Mouse (Mus musculus) heart, adult 18-20 months (tissue): ENCODE results near the gene F11r. TPM values are rescaled to one million over a fixed set of nuclear protein-coding genes. Genes with fewer than 3 reads are reported as not detected.

Experiments
- DNase-seq, 2 experiments: peaks; one replicate each; pipeline ENCODE4 v3.0.0; 2021 to 2022; ENCODE audit warnings: mixed read lengths in 1 of 2
- total RNA-seq, 2 experiments: library from RNA; stranded (reverse); gene quantifications; 2 replicates each; pipeline ENCODE4 v1.2.3; 2021

Gene F11r
- total RNA-seq, 2 experiments from 2014 or later: 33.3 to 34.1 TPM

DNA sequence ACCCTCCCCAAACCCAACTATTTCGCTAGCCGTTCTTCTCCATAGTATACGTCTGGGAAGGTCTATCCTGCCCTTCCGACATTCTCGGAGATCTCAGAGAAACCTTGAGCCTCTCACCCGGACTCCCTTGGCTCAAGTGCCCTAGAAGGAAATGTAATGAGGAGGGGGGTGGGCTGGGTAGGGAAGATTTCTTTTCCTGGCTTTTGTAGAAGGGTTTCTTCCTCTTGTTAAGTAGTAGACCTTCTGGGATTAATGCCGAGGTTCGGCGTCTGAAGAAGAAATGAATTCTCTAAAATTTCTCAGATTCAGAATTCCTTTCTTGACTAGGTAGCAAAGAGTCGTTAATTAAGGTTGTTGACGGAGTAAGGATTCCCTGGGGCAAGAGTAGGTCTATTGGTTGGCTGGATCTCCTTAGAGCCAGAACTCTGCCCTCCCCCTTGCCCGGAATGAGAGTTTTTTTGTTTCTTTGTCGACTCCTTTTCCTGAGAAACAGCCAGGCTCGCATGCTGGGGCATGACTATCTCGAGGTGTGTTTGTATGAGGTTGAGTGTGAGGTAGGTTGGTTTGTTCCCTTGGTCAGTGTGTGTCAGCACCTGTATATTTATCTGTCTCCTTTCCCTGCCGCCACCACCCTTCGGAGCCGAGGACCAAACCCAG, 807 bp downstream of the F11r start:
- DNase-seq: peak; percentile 39 to 58

GRCm38 (mm10) chr1:171439072-171439471, 1.7 kb downstream of the F11r start:
- DNase-seq: no peak

DNA sequence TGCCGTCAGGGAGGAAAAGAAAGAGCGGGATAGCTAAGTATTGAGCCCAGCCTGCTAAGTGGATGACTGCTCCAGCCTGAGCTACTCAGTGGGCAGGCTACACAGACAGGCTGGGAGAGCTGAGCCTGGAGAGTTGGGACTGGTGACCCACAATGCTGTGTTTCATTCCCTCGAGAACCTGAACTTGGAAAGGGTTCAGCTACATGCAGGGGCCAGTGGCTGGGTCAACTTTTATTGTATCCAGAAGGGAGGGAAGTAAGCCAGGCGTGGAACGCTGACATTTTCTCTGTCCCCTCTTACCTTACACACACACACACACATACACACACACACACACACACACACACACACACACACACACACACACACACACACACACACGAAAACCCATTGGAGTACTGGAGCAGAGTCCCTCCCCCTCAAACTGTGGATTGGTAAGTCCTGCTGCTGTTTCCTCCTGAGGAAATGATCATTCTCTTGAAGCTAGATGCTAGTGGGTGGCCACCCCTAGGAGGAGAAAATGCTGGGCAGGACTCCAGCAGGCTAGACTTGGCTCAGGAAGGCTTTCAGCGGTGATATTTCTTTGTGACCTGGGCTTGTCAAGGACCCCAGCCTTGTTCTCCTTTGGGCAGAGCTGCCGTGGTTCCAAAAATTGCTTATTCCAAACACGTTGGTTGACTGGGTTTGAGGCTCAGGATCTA, 2.8 kb downstream of the F11r start:
- peak; percentile 77 to 89 for DNase-seq

DNA sequence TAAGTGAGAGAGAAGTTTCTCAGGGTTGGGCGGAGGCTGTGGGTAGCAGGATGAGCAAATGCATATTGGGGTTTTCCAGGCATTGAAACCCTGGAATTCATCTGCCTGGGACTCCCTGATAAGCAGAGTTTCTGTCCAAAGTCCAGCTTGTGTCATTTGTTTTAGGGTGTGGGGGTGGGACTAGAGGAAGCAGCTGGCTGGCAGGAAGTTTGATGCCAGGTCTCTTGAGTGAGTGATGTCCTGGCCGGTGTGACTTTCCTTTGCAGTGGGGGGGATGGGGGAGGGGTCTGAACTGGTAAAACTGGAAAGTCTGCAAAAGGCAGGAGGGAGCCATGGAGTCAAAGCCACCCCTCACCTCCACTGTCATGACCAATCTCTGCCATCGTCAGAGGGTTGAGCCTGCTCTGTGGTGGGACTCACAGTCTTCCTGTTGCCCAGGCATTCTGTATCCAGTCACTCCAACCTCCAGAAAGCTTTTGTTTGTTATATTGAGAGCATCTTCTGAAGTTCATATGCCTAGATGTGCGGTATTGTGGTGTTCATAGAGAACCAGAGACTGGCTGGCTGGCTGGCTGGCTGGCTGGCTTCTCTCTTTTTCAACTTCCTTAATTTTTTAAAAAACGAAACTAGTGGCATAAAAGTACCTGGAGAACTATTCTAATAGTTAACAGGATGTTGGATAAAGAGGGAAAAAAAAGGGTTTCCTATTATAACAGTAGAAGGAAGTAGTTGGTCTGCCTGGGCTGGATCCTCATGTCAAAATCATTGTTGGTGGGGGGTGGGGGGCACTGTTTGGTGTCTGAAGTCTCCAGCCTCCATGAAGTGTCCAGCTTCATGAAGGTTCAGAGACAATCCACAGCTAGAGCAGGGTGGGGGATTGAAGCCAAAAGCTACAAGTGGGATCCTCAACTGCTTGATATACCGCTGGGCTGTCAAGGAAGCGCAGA, 4.4 kb downstream of the F11r start:
- DNase-seq: no peak

DNA sequence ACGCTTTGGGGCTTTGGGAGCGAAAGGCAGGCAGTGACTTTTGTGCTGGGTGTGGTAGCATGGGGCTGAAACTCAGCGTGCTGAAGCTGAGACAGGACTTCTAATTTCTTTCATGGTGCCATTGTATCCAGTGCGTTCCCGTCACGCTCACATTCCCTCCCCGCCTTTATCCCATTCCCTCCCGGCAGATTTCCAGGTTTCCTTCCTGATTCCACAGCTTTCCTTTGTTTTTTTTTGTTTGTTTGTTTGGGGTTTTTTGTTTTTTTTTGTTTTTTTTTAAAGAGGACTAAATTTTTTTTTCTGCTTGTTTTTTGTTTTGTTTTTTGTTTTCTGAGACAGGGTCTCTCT, 5.1 kb downstream of the F11r start:
- peak in 1 of 2 experiments; percentile 49 for DNase-seq

GRCm38 (mm10) chr1:171445050-171445449, 7.7 kb downstream of the F11r start:
- DNase-seq: no peak

GRCm38 (mm10) chr1:171446854-171447253, 9.5 kb downstream of the F11r start:
- no peak for DNase-seq

GRCm38 (mm10) chr1:171447692-171448091, 10.4 kb downstream of the F11r start:
- no peak for DNase-seq

GRCm38 (mm10) chr1:171450062-171450461, 12.7 kb downstream of the F11r start:
- no peak for DNase-seq

DNA sequence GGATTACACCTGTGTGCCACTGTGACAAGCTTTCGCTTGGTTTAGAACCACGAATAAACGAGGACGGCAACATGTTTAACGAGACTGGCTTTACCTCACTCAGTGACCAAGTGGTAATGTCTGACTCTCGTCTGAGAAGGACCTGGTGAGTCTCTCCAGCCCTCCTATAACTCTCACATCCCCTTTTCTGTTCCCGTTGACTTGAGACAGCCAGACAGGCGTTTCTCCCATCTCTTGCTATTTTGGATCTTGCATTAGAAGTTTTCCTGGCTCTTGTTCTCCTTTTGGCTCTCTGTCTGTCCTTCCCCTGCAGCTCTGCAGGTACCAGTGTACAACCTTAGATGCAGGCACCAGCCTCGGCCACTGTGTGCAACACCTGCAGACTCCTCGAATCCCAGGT, 13.7 kb downstream of the F11r start:
- no peak for DNase-seq

GRCm38 (mm10) chr1:171452522-171452921, 15.2 kb downstream of the F11r start:
- no peak for DNase-seq

DNA sequence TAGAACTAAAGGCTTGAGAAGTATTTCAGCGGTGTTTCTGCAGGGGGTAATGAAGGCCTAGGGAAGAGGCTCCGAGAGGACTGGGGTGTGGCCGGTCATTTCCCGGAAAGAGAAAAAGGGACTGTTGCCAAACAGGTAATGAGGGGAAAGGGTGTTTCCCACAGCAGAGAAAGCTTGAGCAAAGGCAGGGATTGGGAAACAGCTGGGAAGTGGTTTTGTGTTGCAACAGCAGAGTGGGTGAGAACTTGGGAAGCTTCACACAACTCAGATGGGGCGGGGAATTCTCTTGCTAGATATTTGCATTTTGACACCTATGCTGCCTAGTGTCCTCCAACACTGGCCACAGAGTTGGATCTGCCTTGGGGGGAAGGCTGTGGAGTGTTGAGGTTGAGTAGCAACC, 15.6 kb downstream of the F11r start:
- DNase-seq: peak; percentile 45 to 67

- DNase-seq: no peak
Observed at GRCm38 (mm10) chr1:171454926-171455325, 17.6 kb downstream of the F11r start.

- DNase-seq: no peak
Observed at GRCm38 (mm10) chr1:171457568-171457967, 20.2 kb downstream of the F11r start.

DNA sequence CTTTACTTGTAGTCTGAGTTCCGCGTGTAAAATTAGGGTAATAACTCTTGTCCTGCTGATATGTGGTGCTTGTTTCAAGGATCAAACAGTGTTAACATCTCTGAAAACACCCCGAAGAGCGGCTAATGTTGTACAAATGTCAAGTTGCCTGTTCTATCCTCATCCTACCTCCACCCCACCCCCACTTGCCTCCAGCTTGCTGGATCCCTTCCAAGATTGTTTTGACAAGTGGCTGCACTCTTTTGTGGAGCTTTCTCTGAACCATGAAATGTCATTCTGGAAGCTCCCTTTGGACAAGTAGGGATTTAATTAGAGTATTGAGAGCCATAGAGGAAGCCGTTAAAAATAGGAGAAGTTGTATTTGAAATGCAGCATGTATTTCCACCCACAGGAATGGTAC, 22.5 kb downstream of the F11r start:
- no peak for DNase-seq

DNA sequence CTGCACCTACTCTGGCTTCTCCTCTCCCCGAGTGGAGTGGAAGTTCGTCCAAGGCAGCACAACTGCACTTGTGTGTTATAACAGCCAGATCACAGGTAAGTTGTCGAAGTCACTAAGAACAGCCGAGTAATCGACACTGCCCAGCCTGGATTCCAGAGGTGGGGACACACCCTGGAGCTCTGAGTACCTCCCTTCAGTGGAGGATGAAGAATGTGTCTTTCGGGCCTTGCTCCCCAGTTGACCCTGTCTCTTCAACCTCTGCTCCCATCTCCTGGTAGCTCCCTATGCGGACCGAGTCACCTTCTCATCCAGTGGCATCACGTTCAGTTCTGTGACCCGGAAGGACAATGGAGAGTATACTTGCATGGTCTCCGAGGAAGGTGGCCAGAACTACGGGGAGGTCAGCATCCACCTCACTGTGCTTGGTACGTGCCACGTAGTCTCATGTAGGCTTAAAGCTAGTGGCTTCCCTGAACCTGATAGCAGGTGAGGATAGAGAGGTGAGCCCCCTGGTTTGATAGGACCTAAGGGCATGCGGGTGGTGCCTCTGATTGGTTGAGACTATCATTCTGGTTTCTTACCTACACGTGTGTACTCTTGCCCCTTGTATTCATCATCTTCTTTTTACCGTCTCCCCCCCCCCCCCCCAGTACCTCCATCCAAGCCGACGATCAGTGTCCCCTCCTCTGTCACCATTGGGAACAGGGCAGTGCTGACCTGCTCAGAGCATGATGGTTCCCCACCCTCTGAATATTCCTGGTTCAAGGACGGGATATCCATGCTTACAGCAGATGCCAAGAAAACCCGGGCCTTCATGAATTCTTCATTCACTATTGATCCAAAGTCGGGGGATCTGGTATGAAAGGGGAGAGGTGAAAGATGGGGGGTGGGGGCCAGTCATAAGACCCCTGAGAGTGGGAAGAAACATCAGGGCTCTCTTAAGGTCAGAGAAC, 23.5 kb downstream of the F11r start:
- no peak for DNase-seq

DNA sequence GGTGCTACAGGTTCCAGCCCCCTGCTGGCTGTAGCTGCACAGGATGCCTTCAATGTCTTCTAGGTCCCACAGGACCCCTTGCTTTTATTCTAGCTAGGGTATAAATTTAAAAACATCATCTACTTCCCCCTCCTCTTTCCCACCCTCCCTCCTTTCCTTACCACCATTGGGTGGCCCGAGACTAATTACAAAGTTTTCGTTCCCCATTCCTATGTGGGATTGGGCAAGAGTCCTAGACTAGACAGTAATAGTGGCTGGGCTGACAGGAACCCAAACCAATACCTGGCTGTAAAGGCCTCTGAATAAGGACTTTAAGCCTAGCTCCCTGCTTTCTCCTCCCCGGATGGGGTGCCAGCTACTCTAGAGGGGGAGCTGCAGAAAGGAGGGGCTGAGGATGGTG, 25.8 kb downstream of the F11r start:
- DNase-seq: no peak

DNA sequence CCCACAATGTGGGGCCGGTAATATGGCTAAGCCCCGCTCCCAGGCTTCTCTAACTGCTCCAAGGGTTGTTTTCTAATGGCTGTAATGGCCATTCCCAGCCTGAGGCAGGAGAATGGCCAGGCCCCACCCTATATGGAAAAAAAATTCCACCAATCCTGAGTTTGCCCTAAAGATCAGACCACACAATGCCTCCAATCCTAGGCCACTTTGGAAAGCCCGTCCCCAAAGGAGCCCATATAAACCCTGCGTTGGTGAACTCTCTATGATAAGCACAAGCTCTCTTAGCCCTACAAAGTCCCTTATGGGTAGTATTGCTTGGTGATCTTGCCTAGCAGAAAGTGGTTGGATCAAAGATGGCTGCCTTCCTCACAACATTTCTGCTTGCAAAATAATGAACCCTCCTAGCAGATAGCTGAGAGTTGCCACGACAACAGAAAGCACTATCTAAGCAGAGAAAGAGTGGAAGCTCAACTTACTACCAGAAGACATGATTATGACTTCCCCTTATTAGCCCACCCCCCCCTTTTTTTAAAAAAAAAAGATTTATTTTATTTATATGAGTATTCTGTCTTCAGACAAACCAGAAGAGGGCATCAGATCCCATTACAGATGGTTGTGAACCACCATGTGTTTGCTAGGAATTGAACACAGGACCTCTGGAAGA, 28.5 kb downstream of the F11r start:
- no peak for DNase-seq

DNA sequence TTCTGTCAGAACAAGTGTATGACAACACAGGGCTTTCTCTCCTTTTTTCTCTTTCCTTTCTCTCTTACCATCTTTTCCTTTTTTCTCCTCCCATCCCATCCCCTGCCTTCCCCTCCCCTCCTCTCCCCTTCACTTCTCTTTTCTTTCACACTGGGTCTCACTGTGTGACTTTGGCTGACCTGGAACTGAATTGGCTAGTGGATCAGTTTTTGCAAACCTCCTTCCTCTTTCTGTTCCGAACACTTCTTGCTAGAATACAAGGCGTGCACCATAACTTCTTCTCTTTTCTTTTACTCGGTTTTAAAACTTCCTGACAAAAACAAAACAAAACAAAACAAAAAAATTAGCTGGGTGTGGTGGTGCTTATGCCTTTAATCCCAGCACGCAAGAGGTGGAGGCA, 29.2 kb downstream of the F11r start:
- peak in 1 of 2 experiments; percentile 43 for DNase-seq

DNA sequence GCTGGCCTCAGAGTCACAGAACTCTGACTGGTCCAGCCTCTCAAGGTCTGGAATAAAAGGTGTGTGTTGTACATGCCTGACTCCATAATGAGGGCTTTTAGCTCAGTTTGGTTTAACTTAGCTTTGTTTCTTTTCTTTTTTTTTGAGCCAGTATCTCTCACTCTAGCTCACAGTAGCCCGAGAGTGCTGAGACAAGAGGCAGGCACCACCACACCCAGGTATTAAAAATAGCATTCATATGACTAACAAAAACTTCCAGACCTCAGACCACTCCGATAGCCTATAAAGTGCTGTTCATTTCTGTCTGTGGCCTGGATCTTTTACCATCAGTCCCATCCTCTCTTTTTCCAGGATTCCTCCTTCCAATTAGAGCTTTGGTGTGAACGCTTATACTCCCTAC, 32.3 kb downstream of the F11r start:
- no peak for DNase-seq

DNA sequence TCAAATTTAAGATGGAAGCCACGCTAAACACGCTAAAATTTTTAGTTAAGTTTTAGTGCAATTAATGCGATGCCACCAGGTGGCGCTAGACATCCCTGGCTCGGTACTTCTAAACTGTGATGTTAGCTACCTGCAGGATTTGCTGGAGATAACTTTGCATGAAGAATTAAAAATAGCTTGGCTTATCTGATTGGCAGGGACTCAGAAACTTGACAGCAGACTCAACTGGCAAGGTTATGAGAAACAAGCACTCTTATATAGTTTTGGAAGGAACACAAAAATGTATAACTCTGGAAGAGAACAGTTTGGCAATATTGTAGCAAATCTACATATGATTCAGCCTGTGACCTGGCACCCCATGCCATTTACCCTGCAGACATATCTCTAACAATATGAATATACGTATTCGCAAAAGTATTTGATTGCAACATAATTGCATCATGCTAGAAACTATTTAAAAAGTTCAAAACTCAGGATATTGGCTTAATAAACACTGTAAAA, 33.1 kb downstream of the F11r start:
- DNase-seq: peak; percentile 40 to 75
